Mouse (Mus musculus) E14TG2a.4 (cell line): ENCODE data around the gene Lime1.

Source experiments
- H3K27me3 ChIP-seq: 2 replicates; pipeline ENCODE4 v1.6.1; 2014; ENCODE audit warnings: low read length, control low read depth; ENCODE audit not compliant: insufficient read depth
- H3K36me3 ChIP-seq: 2 replicates; pipeline ENCODE4 v1.6.1; 2014; ENCODE audit warnings: low read length, control low read depth; ENCODE audit not compliant: insufficient read depth
- H3K4me1 ChIP-seq: replicated peaks from 2 replicates; pipeline ENCODE4 v1.6.1; 2014; ENCODE audit warnings: low read depth, low read length, control low read depth
- H3K4me3 ChIP-seq: replicated peaks from 2 replicates; pipeline ENCODE4 v1.5.1; 2014; ENCODE audit warnings: mild to moderate bottlenecking, low read length
- H3K9me3 ChIP-seq: 2 replicates; pipeline ENCODE4 v1.6.1; 2014; ENCODE audit warnings: low read length, control low read depth
- CTCF ChIP-seq: conservative IDR thresholded peaks from 2 replicates; pipeline ENCODE4 v1.5.1; 2014; ENCODE audit warnings: low read length
- NANOG ChIP-seq: IDR thresholded peaks from 2 replicates; pipeline ENCODE4 v1.6.1; 2014; ENCODE audit warnings: borderline replicate concordance, low read length, mixed read lengths
- POU5F1 ChIP-seq: IDR thresholded peaks from 2 replicates; pipeline ENCODE4 v1.6.1; 2014; ENCODE audit warnings: low read length, borderline replicate concordance

Lime1 gene

GRCm38 (mm10) chr2:181420903-181421638, 41.2 kb downstream of the Lime1 start:
- no peak overlapping the region for H3K4me3 ChIP-seq
- no peak for TF ChIP-seq POU5F1
- TF ChIP-seq CTCF, result no peak
- TF ChIP-seq NANOG, result no peak
- H3K27me3 ChIP-seq, result no peaks in the 10 kb centered on the region
- H3K4me1 ChIP-seq, result peaks cover 7% of the 10 kb centered on the region; the same call in 1 of the 2 replicates
- peaks cover 17% of the 10 kb centered on the region for H3K36me3 ChIP-seq
- H3K9me3 ChIP-seq, result no peaks in the 10 kb centered on the region

GRCm38 (mm10) chr2:181423834-181424233, 44.0 kb downstream of the Lime1 start:
- Histone ChIP-seq H3K4me1 (peaks cover 1% of the 10 kb centered on the region; the same call in 1 of the 2 replicates), H3K27me3 (no peaks in the 10 kb centered on the region), H3K9me3 (no peaks in the 10 kb centered on the region), H3K4me3 (no peak overlapping the region), H3K36me3 (peaks cover 17% of the 10 kb centered on the region)
- TF ChIP-seq NANOG (no peak), POU5F1 (no peak), CTCF (no peak)
